Mouse (Mus musculus): ENCODE measurements at regions not wholly inside any gene's neighbourhood (a gene's known extent, or its start where the extent isn't known, plus 50 kb on each side); places are given as distances from the start of the nearest gene placed in this dataset.
A peak's percentile ranks its signal among the peaks of the same experiment; 100 is the strongest.

DNA sequence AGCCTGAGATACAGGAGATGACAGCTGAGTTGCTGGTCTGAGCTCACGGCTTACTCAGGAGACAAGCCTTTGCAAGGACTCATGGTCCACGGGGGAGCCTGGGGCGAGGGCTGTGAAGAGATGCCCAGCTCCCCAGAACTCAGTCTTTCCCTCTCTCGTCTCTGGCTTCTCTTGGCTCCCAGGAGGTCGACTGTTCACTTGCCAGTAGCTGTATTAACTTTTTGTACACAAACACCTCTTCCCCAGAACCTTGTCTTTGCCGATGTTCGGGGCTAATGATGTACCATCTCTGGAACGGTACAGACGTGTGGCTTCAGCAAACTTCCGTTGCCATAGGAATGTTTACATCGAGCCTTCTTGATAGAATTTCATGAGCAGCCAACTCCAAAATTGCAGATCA is 84.5 kb upstream of the Mrps10 start:
- peak overlapping the region; percentile 89 for H3K27ac ChIP-seq (ENCODE audit: low read depth)
- no peak for TF ChIP-seq CTCF (IDR thresholded peaks at IDR 0.05; ENCODE audit: low read depth)
- ATAC-seq (ENCODE audit: insufficient read depth), result peak; percentile 88

DNA sequence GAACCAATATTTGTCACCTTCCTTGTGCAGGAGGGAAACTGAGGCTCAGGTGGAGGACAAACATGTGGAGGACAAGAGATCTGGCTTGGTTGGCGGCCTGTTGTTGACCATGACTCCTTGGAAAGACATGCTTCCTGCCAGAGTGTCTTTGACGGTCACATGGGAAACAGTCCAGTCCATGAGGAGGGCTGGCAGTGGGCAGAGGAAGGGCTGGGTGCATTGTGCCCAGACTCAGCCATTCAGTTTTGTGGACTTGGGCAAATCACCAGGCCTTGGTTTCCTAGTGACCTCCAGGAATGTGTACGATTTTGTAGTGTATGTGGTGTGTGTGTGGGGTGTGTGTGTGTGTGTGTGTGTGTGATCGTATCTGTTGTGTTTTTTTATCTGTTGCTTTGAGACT is 85.5 kb upstream of the Mrps10 start:
- no peak overlapping the region for H3K9ac ChIP-seq
- peaks cover 9% of the 10 kb centered on the region; the same call in 1 of the 2 replicates for H3K4me1 ChIP-seq (ENCODE audit: insufficient read depth)
- H3K36me3 ChIP-seq (ENCODE audit: insufficient read depth), result peaks cover 14% of the 10 kb centered on the region
- H3K27ac ChIP-seq (ENCODE audit: low read depth), result peak overlapping the region; percentile 89; the same call in 1 of the 2 replicates
- no peaks in the 10 kb centered on the region for H3K27me3 ChIP-seq (ENCODE audit: insufficient read depth, low read length)
- H3K9me3 ChIP-seq (ENCODE audit: low read depth, low read length), result no peaks in the 10 kb centered on the region
- no peak for ATAC-seq (ENCODE audit: insufficient read depth)
- no peak overlapping the region for H3K4me2 ChIP-seq
- no peak overlapping the region for H3K4me3 ChIP-seq (ENCODE audit: low read depth, low read length)
- peak; percentile 11 for DNase-seq
- WGBS, result 67% methylated on average over 4 of the region's 4 CpGs
- TF ChIP-seq CTCF (IDR thresholded peaks at IDR 0.05; ENCODE audit: low read depth), result no peak

More for the DNA sequence above, 84.5 kb upstream of the Mrps10 start:
- H3K4me1 ChIP-seq (ENCODE audit: insufficient read depth), result peaks cover 9% of the 10 kb centered on the region; the same call in 1 of the 2 replicates
- H3K27me3 ChIP-seq (ENCODE audit: insufficient read depth, low read length), result no peaks in the 10 kb centered on the region
- peak; percentile 88 for DNase-seq
- 31% methylated on average over 11 of the region's 11 CpGs for WGBS
- H3K9ac ChIP-seq, result no peak overlapping the region
- no peak overlapping the region for H3K4me3 ChIP-seq (ENCODE audit: low read depth, low read length)
- H3K36me3 ChIP-seq (ENCODE audit: insufficient read depth), result peaks cover 20% of the 10 kb centered on the region
- H3K4me2 ChIP-seq, result peak overlapping the region; percentile 31; the same call in 1 of the 2 replicates
- no peaks in the 10 kb centered on the region for H3K9me3 ChIP-seq (ENCODE audit: low read depth, low read length)

DNA sequence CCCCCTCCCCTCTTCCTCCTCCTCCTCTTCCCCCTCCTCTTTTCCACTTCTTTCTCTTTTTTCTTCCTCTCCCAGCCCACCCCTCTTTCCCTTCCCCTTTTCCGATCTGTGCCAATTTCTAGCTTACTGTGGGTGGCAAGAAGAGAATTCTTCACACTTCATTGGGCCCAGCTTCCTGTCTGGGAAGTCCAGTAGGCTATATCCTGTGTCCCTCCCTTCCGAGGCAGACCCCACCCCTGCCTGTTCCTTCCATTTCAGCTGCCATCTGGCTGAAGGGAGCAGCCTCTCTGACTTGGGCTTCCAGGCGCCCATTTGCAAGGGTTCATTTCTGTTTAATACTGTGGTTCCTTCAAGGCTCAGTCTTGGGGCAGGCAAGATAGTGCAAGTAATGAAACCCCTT is 86.2 kb upstream of the Mrps10 start:
- H3K9ac ChIP-seq, result no peak overlapping the region
- 29% methylated on average over 3 of the region's 3 CpGs for WGBS
- H3K36me3 ChIP-seq (ENCODE audit: insufficient read depth), result peaks cover 7% of the 10 kb centered on the region
- ATAC-seq (ENCODE audit: insufficient read depth) (peak; percentile 67), DNase-seq (peak; percentile 79)
- H3K27me3 ChIP-seq (ENCODE audit: insufficient read depth, low read length), result no peaks in the 10 kb centered on the region
- peaks cover 9% of the 10 kb centered on the region; the same call in 1 of the 2 replicates for H3K4me1 ChIP-seq (ENCODE audit: insufficient read depth)
- peak overlapping the region; percentile 89 for H3K27ac ChIP-seq (ENCODE audit: low read depth)
- H3K4me3 ChIP-seq (ENCODE audit: low read depth, low read length), result no peak overlapping the region
- no peak for TF ChIP-seq CTCF (IDR thresholded peaks at IDR 0.05; ENCODE audit: low read depth)
- no peaks in the 10 kb centered on the region for H3K9me3 ChIP-seq (ENCODE audit: low read depth, low read length)
- H3K4me2 ChIP-seq, result no peak overlapping the region

- DNase-seq, result no peak
- no peak for ATAC-seq (ENCODE audit: insufficient read depth)
- TF ChIP-seq CTCF (IDR thresholded peaks at IDR 0.05; ENCODE audit: low read depth), result no peak
- Histone ChIP-seq H3K4me3 (ENCODE audit: low read depth, low read length) (no peak overlapping the region), H3K27me3 (ENCODE audit: insufficient read depth, low read length) (no peaks in the 10 kb centered on the region), H3K27ac (ENCODE audit: low read depth) (no peak overlapping the region), H3K9me3 (ENCODE audit: low read depth, low read length) (no peaks in the 10 kb centered on the region), H3K9ac (no peak overlapping the region), H3K4me1 (ENCODE audit: insufficient read depth) (peaks cover 5% of the 10 kb centered on the region; the same call in 1 of the 2 replicates), H3K4me2 (no peak overlapping the region), H3K36me3 (ENCODE audit: insufficient read depth) (no peaks in the 10 kb centered on the region)
- 74% methylated on average over 5 of the region's 5 CpGs for WGBS
These were observed 90.8 kb upstream of the Mrps10 start for GRCm38 (mm10) chr17:47277890-47278289.

DNA sequence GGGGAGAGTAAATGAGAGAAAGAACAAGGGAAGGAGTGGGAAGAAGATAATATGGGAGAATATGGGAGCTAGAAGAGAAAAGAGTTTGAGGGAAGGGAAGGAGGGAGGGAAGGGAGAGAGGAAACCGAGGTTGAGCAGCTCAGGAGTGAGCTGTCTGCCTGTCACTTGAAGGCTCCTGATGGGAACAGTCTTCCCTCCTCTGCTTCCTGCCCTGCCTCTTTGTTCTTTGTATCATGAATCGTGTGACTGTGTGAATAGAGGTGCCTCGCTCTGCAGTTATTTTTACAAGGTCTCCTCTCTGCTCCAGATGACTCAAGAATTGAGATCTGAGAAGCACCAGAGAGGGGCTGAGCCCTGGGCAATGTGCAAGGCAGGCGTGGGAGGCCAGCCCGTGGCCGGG is 92.0 kb upstream of the Mrps10 start:
- H3K27ac ChIP-seq (ENCODE audit: low read depth), result no peak overlapping the region

GRCm38 (mm10) chr17:47275796-47276311 is 92.8 kb upstream of the Mrps10 start:
- Histone ChIP-seq H3K27me3 (ENCODE audit: insufficient read depth, low read length) (no peaks in the 10 kb centered on the region), H3K4me2 (peak overlapping the region; percentile 15; the same call in 1 of the 2 replicates), H3K9ac (no peak overlapping the region), H3K4me3 (ENCODE audit: low read depth, low read length) (no peak overlapping the region), H3K27ac (ENCODE audit: low read depth) (0 out of 2 replicates have a peak overlapping the region, but pooled peaks have one; percentile 3), H3K4me1 (ENCODE audit: insufficient read depth) (no peaks in the 10 kb centered on the region), H3K36me3 (ENCODE audit: insufficient read depth) (no peaks in the 10 kb centered on the region), H3K9me3 (ENCODE audit: low read depth, low read length) (no peaks in the 10 kb centered on the region)
- no peak; the same call in 1 of the 2 replicates for ATAC-seq (ENCODE audit: insufficient read depth)
- no peak for TF ChIP-seq CTCF (IDR thresholded peaks at IDR 0.05; ENCODE audit: low read depth)
- WGBS, result 29% methylated on average over 19 of the region's 19 CpGs
- peak; percentile 73 for DNase-seq

More for the DNA sequence above, 92.0 kb upstream of the Mrps10 start:
- Histone ChIP-seq H3K9ac (no peak overlapping the region), H3K9me3 (ENCODE audit: low read depth, low read length) (no peaks in the 10 kb centered on the region), H3K27me3 (ENCODE audit: insufficient read depth, low read length) (no peaks in the 10 kb centered on the region), H3K4me3 (ENCODE audit: low read depth, low read length) (no peak overlapping the region), H3K4me1 (ENCODE audit: insufficient read depth) (no peaks in the 10 kb centered on the region), H3K4me2 (no peak overlapping the region), H3K36me3 (ENCODE audit: insufficient read depth) (no peaks in the 10 kb centered on the region)
- DNase-seq, result no peak
- 64% methylated on average over 6 of the region's 6 CpGs for WGBS
- no peak for TF ChIP-seq CTCF (IDR thresholded peaks at IDR 0.05; ENCODE audit: low read depth)
- ATAC-seq (ENCODE audit: insufficient read depth), result no peak

DNA sequence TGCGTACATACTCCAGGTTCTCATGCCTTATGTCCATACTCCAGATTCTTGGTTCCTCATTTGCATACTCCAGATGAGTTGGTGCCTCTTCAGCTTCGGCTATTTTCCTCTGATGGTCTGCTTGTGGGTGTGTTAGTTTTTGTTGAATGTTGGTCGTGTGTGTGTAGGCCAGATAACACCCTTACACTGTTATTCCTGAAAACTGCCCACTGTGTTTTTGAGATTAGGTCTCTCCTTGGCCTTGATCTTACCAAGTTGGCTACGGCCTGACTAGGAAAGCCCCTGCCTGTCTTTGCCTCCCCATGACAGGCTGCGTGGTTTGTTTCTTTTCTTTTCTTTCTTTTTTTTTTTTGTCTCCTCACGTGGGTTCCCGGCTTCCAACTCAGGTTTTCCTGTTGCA is 95.4 kb upstream of the Mrps10 start:
- H3K27ac ChIP-seq (ENCODE audit: low read depth), result no peak overlapping the region
- no peaks in the 10 kb centered on the region for H3K36me3 ChIP-seq (ENCODE audit: insufficient read depth)
- no peak overlapping the region for H3K9ac ChIP-seq
- TF ChIP-seq CTCF (IDR thresholded peaks at IDR 0.05; ENCODE audit: low read depth), result no peak
- H3K4me3 ChIP-seq (ENCODE audit: low read depth, low read length), result no peak overlapping the region
- ATAC-seq (ENCODE audit: insufficient read depth), result no peak
- DNase-seq, result no peak
- H3K4me2 ChIP-seq, result no peak overlapping the region
- no peaks in the 10 kb centered on the region for H3K27me3 ChIP-seq (ENCODE audit: insufficient read depth, low read length)
- no peaks in the 10 kb centered on the region for H3K4me1 ChIP-seq (ENCODE audit: insufficient read depth)
- 80% methylated on average over 7 of the region's 7 CpGs for WGBS
- H3K9me3 ChIP-seq (ENCODE audit: low read depth, low read length), result no peaks in the 10 kb centered on the region
